Mouse (Mus musculus): ENCODE measurements around the gene Ankrd34a.
"Not testable (repeated sequence)": the region's sequence is repeated elsewhere in the genome, so short reads cannot be mapped to it uniquely, and the experiment has no call there.

DNA sequence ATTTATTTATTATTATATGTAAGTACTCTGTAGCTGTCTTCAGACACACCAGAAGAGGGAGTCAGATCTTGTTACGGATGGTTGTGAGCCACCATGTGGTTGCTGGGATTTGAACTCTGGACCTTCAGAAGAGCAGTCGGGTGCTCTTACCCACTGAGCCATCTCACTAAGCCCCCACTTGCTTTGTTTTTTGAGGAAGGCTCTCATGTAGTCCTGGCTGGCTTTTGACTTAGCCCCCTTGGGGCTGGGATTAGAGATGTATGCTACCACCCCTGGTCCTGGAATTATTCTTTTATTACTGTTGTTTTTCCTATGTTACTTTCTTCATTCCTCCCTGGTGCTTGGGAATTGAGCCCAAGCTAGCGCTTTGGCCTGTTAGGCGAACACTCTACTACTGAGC lies 9.6 kb downstream of the Ankrd34a start:
- TF ChIP-seq CTCF, EP300 (IDR thresholded peaks at IDR 0.05; ENCODE audit: low read depth): not testable (repeated sequence)
